Mouse (Mus musculus) thymus, adult 18-20 months (tissue): ENCODE data around the gene 5730522E02Rik.

Source experiments
- DNase-seq, 2 experiments: peaks; one replicate each; pipeline ENCODE4 v3.0.0; 2022; ENCODE audit warnings: mixed read lengths in 2 of 2

5730522E02Rik gene

DNA sequence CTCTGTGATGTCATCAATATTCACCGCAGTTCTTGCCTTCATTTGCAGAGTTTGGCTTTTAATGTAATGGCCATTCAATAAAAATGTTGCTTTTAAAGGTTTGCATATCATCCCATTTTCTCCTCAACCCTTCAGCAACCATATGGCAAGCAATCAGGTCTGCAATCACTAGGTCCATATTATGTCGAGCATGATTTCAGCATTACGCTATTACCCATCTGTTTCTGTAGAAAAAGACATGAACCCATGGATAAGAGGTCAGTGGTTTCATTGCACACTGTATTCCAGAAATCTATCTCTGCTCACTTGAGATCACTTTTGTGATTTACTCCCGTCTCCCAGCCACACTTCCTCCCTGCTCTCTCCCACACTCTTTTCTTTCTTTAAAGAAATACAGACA is 213.1 kb downstream of the 5730522E02Rik start:
- DNase-seq = no peak

DNA sequence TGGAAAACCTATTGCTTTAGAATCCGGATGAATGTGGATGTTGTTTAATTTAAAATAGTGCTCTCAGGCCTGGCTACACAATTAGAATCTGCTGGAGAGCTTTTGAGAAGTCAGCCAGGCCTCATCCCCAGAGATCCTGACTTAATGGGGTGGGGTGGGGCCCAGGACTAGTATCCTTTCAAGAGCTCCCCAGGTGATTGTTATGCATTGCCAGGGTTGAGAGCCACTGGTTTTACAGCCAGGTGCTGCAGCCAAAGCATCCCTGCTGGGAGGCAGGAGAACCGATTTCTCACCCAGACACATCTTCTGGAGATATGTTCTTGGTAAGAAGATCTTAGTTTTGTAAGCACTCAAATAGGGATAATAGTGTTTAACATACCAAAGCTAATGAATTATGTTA is 216.4 kb downstream of the 5730522E02Rik start:
- no peak for DNase-seq

DNA sequence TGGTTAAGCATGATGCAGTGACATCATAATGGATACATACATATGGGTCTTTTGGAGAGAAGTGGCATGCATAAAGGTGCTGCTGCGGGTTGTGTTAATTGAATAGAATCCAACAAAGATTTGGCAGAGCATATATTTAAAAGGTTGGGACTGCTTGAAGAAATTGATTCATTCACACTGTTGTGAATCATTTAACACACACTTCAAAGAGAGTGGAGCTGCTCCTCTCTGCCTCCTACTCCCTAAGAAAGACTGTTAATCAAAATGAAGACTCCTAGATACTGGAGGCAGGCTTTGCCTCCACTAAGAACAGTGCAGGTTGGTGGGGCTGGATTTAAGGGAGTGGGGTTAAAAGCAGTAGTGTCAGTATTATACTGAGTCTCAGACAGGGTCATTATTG is 218.3 kb downstream of the 5730522E02Rik start:
- DNase-seq = no peak

DNA sequence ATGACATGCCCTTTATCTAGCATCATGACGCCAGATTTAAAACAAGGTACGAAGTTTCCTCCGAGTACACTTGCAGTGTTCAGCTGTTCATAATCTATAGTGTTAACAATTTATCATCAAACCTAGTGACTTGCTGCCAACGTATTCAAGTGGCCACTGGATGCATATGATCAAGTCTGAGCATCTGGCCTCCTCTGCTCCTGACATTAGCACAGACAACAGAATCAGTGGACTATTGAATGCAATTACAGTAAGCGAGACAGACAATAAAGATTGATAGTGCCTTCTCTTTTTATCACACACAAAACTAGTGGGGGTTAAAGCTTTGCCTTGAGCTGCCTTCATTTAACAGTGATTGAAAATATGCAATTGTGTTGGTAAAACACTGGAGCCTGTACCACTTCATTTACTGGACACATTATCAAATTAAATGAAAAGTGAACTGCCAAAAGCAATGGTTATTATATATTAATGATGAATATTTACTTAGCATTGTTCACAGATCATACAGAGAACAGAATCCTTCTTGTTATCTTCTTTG is 231.8 kb downstream of the 5730522E02Rik start:
- DNase-seq = no peak

- DNase-seq = no peak
These were observed 269.1 kb downstream of the 5730522E02Rik start for GRCm38 (mm10) chr11:25941504-25941903.

DNA sequence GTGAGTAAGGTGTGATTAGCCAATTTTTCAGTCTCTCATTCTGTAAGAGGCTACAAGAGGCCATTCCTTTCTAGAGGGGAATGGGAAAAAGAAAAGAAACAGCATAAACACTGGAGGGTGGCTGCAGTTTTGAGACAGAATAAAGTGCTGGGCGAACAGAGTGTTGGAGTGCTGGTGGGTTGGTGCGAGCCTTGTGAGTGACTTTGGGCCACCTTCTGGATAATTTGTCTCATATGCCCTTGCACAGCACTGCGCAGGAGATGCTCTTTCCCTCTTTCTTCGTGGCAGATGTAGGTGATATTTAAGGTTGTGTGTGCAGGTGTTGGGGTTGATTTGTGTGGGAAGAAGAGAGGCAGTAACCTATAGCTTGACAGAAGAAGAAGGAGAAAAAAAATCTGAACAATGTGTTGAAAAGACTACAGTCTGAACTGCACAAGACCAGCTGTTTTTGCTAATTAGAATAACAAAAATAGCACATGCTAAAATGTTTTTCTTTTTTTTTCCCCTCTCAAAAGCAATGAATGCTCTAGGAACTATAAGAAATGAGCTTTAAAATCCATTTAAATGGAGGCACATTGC is 269.8 kb downstream of the 5730522E02Rik start:
- DNase-seq = no peak

- no peak for DNase-seq
These were observed 284.3 kb downstream of the 5730522E02Rik start for GRCm38 (mm10) chr11:25926267-25926666.

- DNase-seq = no peak
These were observed 308.2 kb downstream of the 5730522E02Rik start for GRCm38 (mm10) chr11:25902321-25902720.

GRCm38 (mm10) chr11:25901666-25902065 is 308.9 kb downstream of the 5730522E02Rik start:
- DNase-seq = no peak

DNA sequence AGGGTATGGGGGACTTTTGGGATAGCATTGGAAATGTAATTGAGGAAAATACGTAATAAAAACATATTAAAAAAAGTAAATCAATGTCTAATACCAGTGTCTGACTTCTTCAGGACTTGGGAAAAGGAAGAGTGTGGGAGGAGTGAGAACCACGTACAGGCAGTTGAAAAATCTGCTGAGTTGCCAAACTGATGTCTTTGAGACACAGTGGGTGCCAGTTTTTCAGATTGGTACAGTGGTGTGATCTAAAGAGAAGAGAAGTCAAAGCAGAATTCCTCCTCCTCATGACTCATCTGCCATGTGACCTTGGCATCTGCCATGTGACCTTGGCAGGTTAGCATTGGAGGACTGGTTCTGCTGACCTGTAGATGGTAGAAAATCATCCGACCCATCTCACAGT is 316.7 kb downstream of the 5730522E02Rik start:
- DNase-seq = no peak

GRCm38 (mm10) chr11:25872983-25873382 is 337.6 kb downstream of the 5730522E02Rik start:
- DNase-seq = no peak

DNA sequence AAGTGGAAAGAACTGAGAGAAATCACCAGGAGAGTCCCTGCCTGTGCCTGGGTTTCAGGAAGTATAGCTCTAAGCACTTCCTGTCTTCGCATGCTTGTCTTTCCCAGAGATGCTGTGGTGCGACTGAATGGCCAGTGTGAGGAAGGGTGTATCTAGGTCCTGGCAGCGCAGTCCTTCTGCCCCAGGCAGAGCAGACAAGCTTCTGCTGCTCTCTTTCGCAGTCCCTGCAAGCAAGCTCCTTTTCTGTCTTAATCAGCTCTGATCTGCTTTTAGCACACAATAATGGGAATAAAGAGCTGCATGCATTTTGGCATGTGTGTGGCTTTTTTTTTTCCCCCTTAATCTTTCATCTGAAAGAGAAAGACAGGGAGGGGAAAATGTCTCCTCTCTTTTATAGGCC is 338.2 kb downstream of the 5730522E02Rik start:
- no peak for DNase-seq

GRCm38 (mm10) chr11:25866292-25866691 is 344.3 kb downstream of the 5730522E02Rik start:
- no peak for DNase-seq

- no peak for DNase-seq
These were observed 347.9 kb downstream of the 5730522E02Rik start for GRCm38 (mm10) chr11:25862686-25863085.

DNA sequence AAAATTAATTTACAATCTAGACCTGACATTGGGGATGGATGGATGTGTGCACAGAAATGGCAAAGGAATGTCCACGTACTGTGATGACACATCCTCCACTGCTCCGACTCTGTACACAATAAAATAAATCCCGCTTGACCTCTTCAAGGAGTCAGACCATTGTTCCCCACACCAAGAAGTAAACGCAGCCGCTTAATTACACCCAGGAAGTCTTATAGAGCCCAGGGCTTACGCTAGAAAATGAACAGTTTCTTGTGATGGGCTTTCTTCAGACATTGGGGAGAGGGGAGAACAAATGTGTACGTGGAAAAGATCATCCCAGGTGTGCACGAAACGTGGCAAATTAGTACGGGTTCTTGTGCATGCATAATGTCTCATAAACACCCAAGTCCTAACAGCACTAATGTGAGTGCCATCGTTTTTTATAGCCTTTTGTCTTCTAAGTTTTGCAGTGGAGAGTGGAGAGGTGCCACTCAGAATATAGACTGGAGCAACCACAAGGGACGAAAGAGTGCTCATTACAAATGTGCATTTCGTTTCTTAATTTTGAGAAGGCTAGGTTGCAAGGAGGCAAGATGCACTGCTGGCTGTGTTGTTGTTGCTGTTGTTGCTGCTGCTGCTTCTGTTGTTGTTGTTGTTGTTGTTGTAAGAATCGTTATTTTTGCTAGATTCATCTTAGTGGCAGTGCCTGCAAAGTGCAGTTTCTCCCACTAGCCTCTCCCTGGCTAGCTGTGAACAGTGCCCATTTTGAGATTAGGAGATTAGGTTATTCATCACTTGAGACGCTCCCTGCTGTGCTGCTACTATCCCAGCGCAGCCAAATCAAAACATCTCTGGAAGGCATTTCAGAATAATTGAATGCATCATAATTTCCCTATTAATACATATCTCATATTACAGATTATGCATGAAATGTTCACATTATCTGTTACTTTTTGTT is 353.7 kb downstream of the 5730522E02Rik start:
- DNase-seq = no peak

- no peak for DNase-seq
These were observed 354.8 kb downstream of the 5730522E02Rik start for GRCm38 (mm10) chr11:25855794-25856193.

DNA sequence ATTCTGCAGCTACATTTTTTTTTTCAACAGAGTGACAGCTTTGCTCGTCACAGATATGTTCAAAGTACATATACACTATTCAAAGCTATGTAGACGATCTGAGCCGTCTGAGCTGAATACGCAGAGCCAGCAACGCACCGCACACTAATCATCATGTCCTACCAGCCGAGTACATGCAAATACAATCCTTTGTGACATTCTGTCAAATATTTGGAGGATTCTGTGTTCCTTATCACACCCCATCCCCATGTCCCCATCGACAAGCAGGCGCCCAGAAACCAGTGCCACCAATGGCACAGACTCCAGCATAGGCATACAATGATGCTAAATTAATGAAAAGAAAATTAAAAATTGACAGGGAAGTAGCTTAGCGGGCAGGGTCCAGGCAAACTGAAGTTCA is 356.3 kb downstream of the 5730522E02Rik start:
- DNase-seq = no peak

- DNase-seq = no peak
These were observed 357.5 kb downstream of the 5730522E02Rik start for GRCm38 (mm10) chr11:25853032-25853431.

DNA sequence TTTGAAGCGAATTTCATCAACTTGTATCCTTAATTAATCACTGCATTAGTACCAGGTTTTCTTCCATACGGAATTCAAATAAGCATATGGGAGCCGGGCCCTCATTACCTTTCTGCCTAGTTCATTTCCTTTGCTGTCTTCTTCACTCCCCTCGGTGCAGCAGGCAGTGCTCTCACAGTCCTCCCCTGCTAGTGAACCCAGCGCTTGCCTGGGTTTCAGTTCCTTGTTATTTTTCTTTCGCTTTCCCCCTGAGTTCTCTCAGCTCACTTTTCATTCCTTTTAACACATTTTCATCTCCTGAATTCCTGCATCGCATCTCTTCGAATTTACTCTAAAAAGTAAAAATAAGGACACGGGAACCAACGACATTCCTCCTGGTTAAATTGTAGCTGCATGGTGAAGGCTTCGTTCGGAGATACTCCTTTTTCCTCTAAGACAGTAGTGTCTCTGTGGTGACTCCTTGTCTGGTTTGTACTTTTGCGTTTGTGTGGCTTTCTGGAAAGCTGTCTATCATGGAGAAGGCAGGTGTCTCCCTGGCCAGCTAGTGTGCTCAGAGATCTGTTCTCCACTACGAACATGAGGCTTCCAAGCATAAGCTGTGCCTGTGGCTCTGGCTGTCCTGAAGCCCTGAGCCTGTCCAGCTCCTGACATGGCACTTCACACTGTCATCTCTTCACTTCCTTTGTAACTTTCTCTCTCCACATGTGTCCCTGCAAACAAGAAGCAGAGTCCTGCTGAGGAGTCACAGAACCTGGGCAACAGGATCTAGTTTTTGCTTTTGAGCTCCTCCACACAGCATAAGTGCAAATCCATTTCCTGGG is 361.5 kb downstream of the 5730522E02Rik start:
- no peak for DNase-seq

DNA sequence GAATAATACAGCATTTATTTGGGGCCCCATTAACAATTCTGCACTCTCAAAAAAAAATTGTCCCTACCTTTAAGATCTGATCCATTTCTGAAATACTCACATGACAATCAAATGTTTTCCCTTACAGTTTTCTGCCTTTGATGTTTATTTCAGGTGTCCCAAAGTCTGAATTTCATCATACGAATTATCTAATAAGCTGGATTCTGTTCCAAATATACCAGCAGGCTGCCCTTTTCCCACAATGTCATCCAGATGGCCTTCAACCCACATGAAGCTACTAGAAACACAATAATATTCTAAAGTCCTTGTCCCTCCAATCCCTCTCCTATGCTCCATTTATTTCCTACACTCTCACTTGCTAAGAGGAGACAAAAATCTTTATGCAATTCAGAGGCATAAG is 372.1 kb downstream of the 5730522E02Rik start:
- no peak for DNase-seq

- DNase-seq = no peak
These were observed 390.8 kb downstream of the 5730522E02Rik start for GRCm38 (mm10) chr11:25819789-25820188.

- no peak for DNase-seq
These were observed 397.1 kb downstream of the 5730522E02Rik start for GRCm38 (mm10) chr11:25813446-25813845.

DNA sequence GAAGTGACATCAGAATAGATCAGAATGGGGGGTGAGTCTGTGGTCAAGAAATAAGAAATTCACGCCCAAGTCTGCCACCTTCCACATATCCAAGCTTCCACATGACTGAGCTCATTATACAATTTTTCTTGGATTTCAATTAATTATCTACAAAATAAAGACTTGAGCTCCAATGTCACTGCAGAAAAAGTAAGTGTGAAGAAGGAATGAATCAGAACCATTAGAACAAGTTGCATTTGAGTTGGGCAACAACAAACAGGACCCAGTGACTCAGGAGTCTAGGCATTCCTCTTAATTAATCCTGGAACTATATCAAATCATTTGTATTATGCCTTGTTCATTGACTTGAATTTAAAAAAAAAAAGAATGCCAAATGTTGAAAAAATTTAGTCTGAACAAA is 422.9 kb downstream of the 5730522E02Rik start:
- no peak for DNase-seq
